Mouse (Mus musculus): ENCODE data around the gene Taar4. TPM values are rescaled to one million over a fixed set of nuclear protein-coding genes. Genes with fewer than 3 reads are reported as not detected.

The Taar4 gene
- polyA plus RNA-seq, 1 experiment from 2014 or later = not detected

DNA sequence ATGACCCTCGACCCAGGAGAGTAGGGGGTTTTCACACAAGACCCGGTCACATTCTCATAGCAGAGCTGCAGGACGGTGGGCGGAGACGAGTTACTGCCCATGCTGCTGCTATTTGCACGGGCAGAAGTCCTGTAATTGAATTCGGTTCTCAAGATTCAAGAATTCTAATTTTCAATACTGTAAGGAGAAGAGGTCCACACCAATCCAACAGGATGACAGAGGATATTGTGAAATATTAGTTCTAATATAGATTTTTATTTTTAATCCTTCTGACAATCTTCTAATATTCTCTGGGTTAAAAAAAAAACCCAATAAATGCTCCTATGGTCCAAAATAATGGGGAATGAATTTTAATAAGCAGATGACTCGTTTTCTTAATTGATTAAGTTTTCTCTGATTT lies 25.3 kb downstream of the Taar4 start, which contains the start of gene Taar6:
TSS of gene Taar6 (minus strand) at position 101 of the 400 bp plus-strand sequence.
- Histone ChIP-seq H3K4me2 (replicated peaks; ENCODE audit: low read depth, low read length) (no peak within 1 kb of the TSS), H3K27me3 (ENCODE audit: control insufficient read depth, insufficient read depth, low read length) (no peaks in the 10 kb centered on the region), H3K4me1 (replicated peaks; ENCODE audit: control insufficient read depth, insufficient read depth, low read length) (no peaks in the 10 kb centered on the region), H3K27ac (ENCODE audit: low read depth, low read length) (no peak within 1 kb of the TSS), H3K9ac (ENCODE audit: low read depth, low read length) (no peak within 1 kb of the TSS), H3K36me3 (ENCODE audit: control insufficient read depth, insufficient read depth, low read length) (no peaks in the 10 kb centered on the region), H3K9me3 (ENCODE audit: control insufficient read depth, low read length) (no peaks in the 10 kb centered on the region), H3K4me3 (ENCODE audit: low read depth, low read length) (no peak within 1 kb of the TSS)
- DNase-seq (ENCODE audit: low spot score) (no peak), ATAC-seq (ENCODE audit: low FRiP score) (no peak)
- WGBS = 65% methylated on average over 8 of the region's 8 CpGs

- H3K4me1 ChIP-seq (replicated peaks; ENCODE audit: control insufficient read depth, insufficient read depth, low read length) = no peaks in the 10 kb centered on the region
- no peaks in the 10 kb centered on the region for H3K27me3 ChIP-seq (ENCODE audit: control insufficient read depth, insufficient read depth, low read length)
- no peak overlapping the region for H3K27ac ChIP-seq (ENCODE audit: low read depth, low read length)
- no peak overlapping the region for H3K9ac ChIP-seq (ENCODE audit: low read depth, low read length)
- H3K36me3 ChIP-seq (ENCODE audit: control insufficient read depth, insufficient read depth, low read length) = no peaks in the 10 kb centered on the region
- no peak overlapping the region for H3K4me3 ChIP-seq (ENCODE audit: low read depth, low read length)
- ATAC-seq (ENCODE audit: low FRiP score) (no peak), DNase-seq (ENCODE audit: low spot score) (no peak)
- no peaks in the 10 kb centered on the region for H3K9me3 ChIP-seq (ENCODE audit: control insufficient read depth, low read length)
- no peak overlapping the region for H3K4me2 ChIP-seq (replicated peaks; ENCODE audit: low read depth, low read length)
- 88% methylated on average over 5 of the region's 5 CpGs for WGBS
Observed at GRCm38 (mm10) chr10:23986419-23986818, 26.1 kb downstream of the Taar4 start.

DNA sequence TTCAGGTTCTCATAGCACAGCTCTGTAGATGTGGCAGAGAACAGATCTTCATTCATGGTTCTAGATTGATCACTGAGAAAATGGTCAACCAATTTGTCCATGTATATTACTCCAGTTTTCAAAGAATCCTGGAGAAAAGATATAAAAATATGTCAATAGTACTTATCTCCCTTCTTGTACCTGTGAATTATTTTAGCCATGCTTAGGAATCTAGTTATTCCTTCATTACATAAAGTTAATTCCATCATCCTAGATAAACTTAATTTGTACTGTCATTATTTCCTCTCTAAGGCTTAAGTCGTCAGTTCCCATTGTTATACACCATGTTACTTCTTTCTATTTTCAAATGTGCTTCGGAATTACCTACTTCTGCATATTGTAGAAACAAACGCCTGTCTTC lies 33.1 kb downstream of the Taar4 start, which contains the start of gene Taar7a:
TSS of gene Taar7a (minus strand) at position 101 of the 400 bp plus-strand sequence.
- Histone ChIP-seq H3K36me3 (ENCODE audit: control insufficient read depth, insufficient read depth, low read length) (no peaks in the 10 kb centered on the region), H3K4me3 (ENCODE audit: low read depth, low read length) (no peak within 1 kb of the TSS), H3K27ac (ENCODE audit: low read depth, low read length) (no peak within 1 kb of the TSS), H3K9me3 (ENCODE audit: control insufficient read depth, low read length) (no peaks in the 10 kb centered on the region), H3K4me1 (replicated peaks; ENCODE audit: control insufficient read depth, insufficient read depth, low read length) (no peaks in the 10 kb centered on the region), H3K27me3 (ENCODE audit: control insufficient read depth, insufficient read depth, low read length) (no peaks in the 10 kb centered on the region), H3K4me2 (replicated peaks; ENCODE audit: low read depth, low read length) (no peak within 1 kb of the TSS), H3K9ac (ENCODE audit: low read depth, low read length) (no peak within 1 kb of the TSS)
- WGBS = 90% methylated on average over 3 of the region's 3 CpGs
- DNase-seq (ENCODE audit: low spot score) = no peak
- ATAC-seq (ENCODE audit: low FRiP score) = no peak

DNA sequence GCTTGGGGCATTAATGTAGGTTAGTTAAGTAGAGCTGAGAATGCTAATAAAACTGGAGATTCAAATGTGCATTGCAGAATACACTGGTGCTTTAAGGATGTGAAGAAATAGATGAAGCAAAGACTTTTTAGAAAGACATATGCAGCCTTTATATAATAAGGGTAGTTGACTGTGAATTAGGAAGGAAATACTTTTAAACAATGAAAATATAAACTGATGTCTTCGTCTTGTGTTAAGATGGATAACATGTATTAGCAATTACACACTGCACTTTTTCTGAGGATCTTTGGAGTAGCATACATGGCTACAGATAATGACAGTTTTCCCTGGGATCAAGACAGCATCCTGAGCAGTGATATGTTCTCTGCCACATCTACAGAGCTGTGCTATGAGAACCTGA lies 39.3 kb downstream of the Taar4 start, which contains the start of gene Taar7b:
TSS of gene Taar7b (plus strand) at position 301 of the 400 bp plus-strand sequence.
- no peaks in the 10 kb centered on the region for H3K9me3 ChIP-seq (ENCODE audit: control insufficient read depth, low read length)
- no peak for ATAC-seq (ENCODE audit: low FRiP score)
- H3K36me3 ChIP-seq (ENCODE audit: control insufficient read depth, insufficient read depth, low read length) = no peaks in the 10 kb centered on the region
- no peaks in the 10 kb centered on the region for H3K4me1 ChIP-seq (replicated peaks; ENCODE audit: control insufficient read depth, insufficient read depth, low read length)
- no peak within 1 kb of the TSS for H3K4me2 ChIP-seq (replicated peaks; ENCODE audit: low read depth, low read length)
- H3K4me3 ChIP-seq (ENCODE audit: low read depth, low read length) = no peak within 1 kb of the TSS
- no peaks in the 10 kb centered on the region for H3K27me3 ChIP-seq (ENCODE audit: control insufficient read depth, insufficient read depth, low read length)
- DNase-seq (ENCODE audit: low spot score) = no peak
- no peak within 1 kb of the TSS for H3K9ac ChIP-seq (ENCODE audit: low read depth, low read length)
- WGBS = 97% methylated on average over 1 of the region's 1 CpGs
- H3K27ac ChIP-seq (ENCODE audit: low read depth, low read length) = no peak within 1 kb of the TSS

DNA sequence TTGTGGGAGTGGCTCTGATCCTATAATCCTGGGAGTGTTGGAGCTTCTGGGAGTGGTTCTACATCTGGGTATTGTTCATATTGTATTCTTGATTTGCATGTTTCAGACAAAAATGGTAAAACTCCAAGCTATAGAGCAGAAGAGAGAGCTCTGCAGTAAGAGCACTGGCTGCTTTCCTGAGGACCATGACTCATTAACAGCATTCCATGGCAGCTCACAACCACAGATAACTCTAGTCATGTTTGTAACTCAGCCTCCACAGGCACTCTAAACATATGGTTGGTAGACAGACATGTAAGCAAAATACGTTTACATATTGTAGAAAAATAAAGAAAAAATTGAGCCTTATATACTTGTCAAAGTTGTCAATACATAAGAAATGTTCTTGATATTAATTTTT lies 46.1 kb downstream of the Taar4 start:
- Histone ChIP-seq H3K4me3 (ENCODE audit: low read depth, low read length) (no peak overlapping the region), H3K4me1 (replicated peaks; ENCODE audit: control insufficient read depth, insufficient read depth, low read length) (no peaks in the 10 kb centered on the region), H3K27me3 (ENCODE audit: control insufficient read depth, insufficient read depth, low read length) (no peaks in the 10 kb centered on the region), H3K4me2 (replicated peaks; ENCODE audit: low read depth, low read length) (no peak overlapping the region), H3K27ac (ENCODE audit: low read depth, low read length) (no peak overlapping the region), H3K9ac (ENCODE audit: low read depth, low read length) (no peak overlapping the region), H3K36me3 (ENCODE audit: control insufficient read depth, insufficient read depth, low read length) (no peaks in the 10 kb centered on the region), H3K9me3 (ENCODE audit: control insufficient read depth, low read length) (no peaks in the 10 kb centered on the region)
- ATAC-seq (ENCODE audit: low FRiP score) (no peak), DNase-seq (ENCODE audit: low spot score) (no peak)
- 71% methylated on average over 1 of the region's 1 CpGs for WGBS

DNA sequence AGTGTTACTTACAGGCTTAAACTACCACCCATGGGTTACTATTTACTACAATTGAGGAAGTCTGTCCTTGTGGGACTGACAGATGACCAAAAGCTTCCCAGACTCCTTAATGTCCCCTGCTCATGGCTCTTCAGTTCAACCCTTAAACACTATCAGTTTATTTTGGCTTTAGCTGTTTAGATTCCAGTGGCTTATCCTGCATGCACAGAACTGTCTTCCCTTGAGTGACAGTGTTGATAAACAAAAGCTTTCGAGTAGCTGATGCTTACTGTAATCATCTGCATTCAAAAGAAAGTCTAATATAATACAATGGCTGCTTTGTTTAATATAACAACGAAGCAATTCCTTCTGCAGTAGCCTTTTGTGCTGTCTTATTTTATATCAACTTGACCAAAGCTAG lies 46.7 kb downstream of the Taar4 start:
- Histone ChIP-seq H3K4me2 (replicated peaks; ENCODE audit: low read depth, low read length) (no peak overlapping the region), H3K27me3 (ENCODE audit: control insufficient read depth, insufficient read depth, low read length) (no peaks in the 10 kb centered on the region), H3K4me1 (replicated peaks; ENCODE audit: control insufficient read depth, insufficient read depth, low read length) (no peaks in the 10 kb centered on the region), H3K9ac (ENCODE audit: low read depth, low read length) (no peak overlapping the region), H3K9me3 (ENCODE audit: control insufficient read depth, low read length) (no peaks in the 10 kb centered on the region), H3K4me3 (ENCODE audit: low read depth, low read length) (no peak overlapping the region), H3K27ac (ENCODE audit: low read depth, low read length) (no peak overlapping the region), H3K36me3 (ENCODE audit: control insufficient read depth, insufficient read depth, low read length) (no peaks in the 10 kb centered on the region)
- DNase-seq (ENCODE audit: low spot score) = no peak
- ATAC-seq (ENCODE audit: low FRiP score) = no peak
- WGBS = 75% methylated on average over 2 of the region's 2 CpGs

GRCm38 (mm10) chr10:24008143-24008542 lies 47.8 kb downstream of the Taar4 start:
- Histone ChIP-seq H3K4me3 (ENCODE audit: low read depth, low read length) (no peak overlapping the region), H3K36me3 (ENCODE audit: control insufficient read depth, insufficient read depth, low read length) (no peaks in the 10 kb centered on the region), H3K4me2 (replicated peaks; ENCODE audit: low read depth, low read length) (no peak overlapping the region), H3K4me1 (replicated peaks; ENCODE audit: control insufficient read depth, insufficient read depth, low read length) (no peaks in the 10 kb centered on the region), H3K9ac (ENCODE audit: low read depth, low read length) (no peak overlapping the region), H3K27ac (ENCODE audit: low read depth, low read length) (no peak overlapping the region), H3K9me3 (ENCODE audit: control insufficient read depth, low read length) (no peaks in the 10 kb centered on the region), H3K27me3 (ENCODE audit: control insufficient read depth, insufficient read depth, low read length) (no peaks in the 10 kb centered on the region)
- DNase-seq (ENCODE audit: low spot score) = no peak
- no peak for ATAC-seq (ENCODE audit: low FRiP score)
- 92% methylated on average over 1 of the region's 1 CpGs for WGBS

Other genes starting within 250 kb of the Taar4 start
- 126 TPM in 2 replicates for gene Rps12, start 173.2 kb upstream of the Taar4 start, polyA plus RNA-seq (2014; fragmentation: Nextera tagmentation; extraction: Ambion mirVana)
- 21.5 and 23.2 TPM in 2 replicates for gene Slc18b1, start 163.5 kb upstream of the Taar4 start, polyA plus RNA-seq (2014; fragmentation: Nextera tagmentation; extraction: Ambion mirVana)
- 0.09 TPM in 1 of 2 replicates, not detected in the other for gene Vnn3, start 109.0 kb upstream of the Taar4 start, polyA plus RNA-seq (2014; fragmentation: Nextera tagmentation; extraction: Ambion mirVana)
- gene Vnn1, start 65.8 kb upstream of the Taar4 start, polyA plus RNA-seq (2014; fragmentation: Nextera tagmentation; extraction: Ambion mirVana) = 2.4 and 3.1 TPM in 2 replicates
- gene Taar1, start 40.1 kb upstream of the Taar4 start, polyA plus RNA-seq (2014; fragmentation: Nextera tagmentation; extraction: Ambion mirVana) = not detected in 2 replicates
- gene Taar2, start 21.9 kb upstream of the Taar4 start, polyA plus RNA-seq (2014; fragmentation: Nextera tagmentation; extraction: Ambion mirVana) = not detected in 2 replicates
- not detected in 2 replicates for gene Taar3, start 10.9 kb upstream of the Taar4 start, polyA plus RNA-seq (2014; fragmentation: Nextera tagmentation; extraction: Ambion mirVana)
- gene Taar5, start 10.2 kb downstream of the Taar4 start, polyA plus RNA-seq (2014; fragmentation: Nextera tagmentation; extraction: Ambion mirVana) = not detected in 2 replicates
- gene Taar6, start 25.2 kb downstream of the Taar4 start, polyA plus RNA-seq (2014; fragmentation: Nextera tagmentation; extraction: Ambion mirVana) = not detected in 2 replicates
- gene Taar7a, start 33.0 kb downstream of the Taar4 start, polyA plus RNA-seq (2014; fragmentation: Nextera tagmentation; extraction: Ambion mirVana) = not detected in 2 replicates
- not detected in 2 replicates for gene Taar7b, start 39.4 kb downstream of the Taar4 start, polyA plus RNA-seq (2014; fragmentation: Nextera tagmentation; extraction: Ambion mirVana)
- not detected in 2 replicates for gene Taar7d, start 66.7 kb downstream of the Taar4 start, polyA plus RNA-seq (2014; fragmentation: Nextera tagmentation; extraction: Ambion mirVana)
- gene Taar7e, start 77.1 kb downstream of the Taar4 start, polyA plus RNA-seq (2014; fragmentation: Nextera tagmentation; extraction: Ambion mirVana) = not detected in 2 replicates
- gene Taar7f, start 89.0 kb downstream of the Taar4 start, polyA plus RNA-seq (2014; fragmentation: Nextera tagmentation; extraction: Ambion mirVana) = not detected in 2 replicates
- gene Taar8a, start 116.0 kb downstream of the Taar4 start, polyA plus RNA-seq (2014; fragmentation: Nextera tagmentation; extraction: Ambion mirVana) = not detected in 2 replicates
- gene Taar8b, start 131.8 kb downstream of the Taar4 start, polyA plus RNA-seq (2014; fragmentation: Nextera tagmentation; extraction: Ambion mirVana) = not detected in 2 replicates
- not detected in 2 replicates for gene Taar8c, start 141.4 kb downstream of the Taar4 start, polyA plus RNA-seq (2014; fragmentation: Nextera tagmentation; extraction: Ambion mirVana)
- gene Taar9, start 149.0 kb downstream of the Taar4 start, polyA plus RNA-seq (2014; fragmentation: Nextera tagmentation; extraction: Ambion mirVana) = not detected in 2 replicates
- 120 and 131 TPM in 2 replicates for gene Stx7, start 188.8 kb downstream of the Taar4 start, polyA plus RNA-seq (2014; fragmentation: Nextera tagmentation; extraction: Ambion mirVana)

All from hindbrain, embryonic 11.5 days (tissue).